12 mouse cellular contexts compared by ENCODE assay signal in the genomic region with DNA sequence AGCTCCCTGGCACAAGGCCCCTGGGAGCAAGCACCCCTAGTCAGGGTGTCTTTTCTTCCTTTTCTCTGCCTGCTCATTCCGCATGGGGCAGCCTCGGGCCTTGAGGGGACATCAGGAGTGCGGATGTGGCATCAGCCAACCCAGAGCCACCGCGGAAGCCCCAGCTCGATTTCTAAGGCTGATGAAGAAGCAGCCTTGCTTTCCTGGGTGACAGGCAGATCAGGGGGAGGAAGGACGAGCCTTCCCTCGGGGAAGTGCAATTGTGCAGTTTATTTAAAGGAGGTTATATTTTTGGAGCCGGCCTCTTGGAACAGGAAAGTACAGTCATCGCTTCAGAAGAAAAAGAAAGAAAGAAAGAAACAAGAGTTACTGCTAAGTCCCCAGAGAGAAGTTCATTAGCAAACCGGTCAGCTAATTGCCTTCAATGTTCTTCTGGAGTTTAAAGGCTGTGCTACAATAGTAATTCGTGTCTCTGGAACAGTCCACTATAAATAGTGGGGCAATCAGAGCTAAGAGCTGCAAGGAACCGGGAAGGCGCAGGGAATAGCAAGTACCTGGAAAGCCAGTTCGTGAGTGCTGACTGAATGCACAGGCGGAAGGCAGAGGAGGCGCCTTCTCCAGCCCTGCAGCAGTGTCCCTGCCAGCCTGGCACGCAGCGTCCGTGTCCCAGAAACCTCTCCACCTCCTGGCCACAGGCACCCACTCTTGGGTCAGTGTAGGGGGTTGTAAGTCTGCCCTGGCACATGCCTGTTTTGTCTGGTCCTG. TPM values are rescaled to one million over a fixed set of nuclear protein-coding genes. Genes with fewer than 3 reads are reported as not detected.
DNase-seq lines count a peak whose midpoint lies in the region; ATAC-seq and TF ChIP-seq lines count a peak whose summit lies in the region.
"Had no signal": no experiment of that assay in that cellular context is flagged by ENCODE, and none has a peak within 500 bp of the region (broad histone marks: within the 10 kb centered on the region; RNA-seq: fewer than 3 reads in every experiment).

No protein-coding gene starts in this region.

- H3K4me1 ChIP-seq in midbrain, embryonic 16.5 days (ENCODE audit: control insufficient read depth, insufficient read depth, low read length) = no peaks in the 10 kb centered on the region; the same call in 1 of the 2 replicates
- no peaks in the 10 kb centered on the region for H3K4me1 ChIP-seq in midbrain, embryonic 14.5 days (ENCODE audit: control insufficient read depth, insufficient read depth, low read length)
- H3K4me1 ChIP-seq in hindbrain, postnatal 0 days (ENCODE audit: insufficient read depth, low read length) = no peaks in the 10 kb centered on the region
- H3K4me1 ChIP-seq in forebrain, embryonic 10.5 days = 0 out of 2 replicates have a peak, but pooled peaks cover 11% of the 10 kb centered on the region
- H3K4me1 ChIP-seq: midbrain, embryonic 13.5 days had no signal

- H3K4me2 ChIP-seq in midbrain, embryonic 16.5 days (ENCODE audit: low read length) = no peak overlapping the region
- H3K4me2 ChIP-seq in midbrain, embryonic 14.5 days (ENCODE audit: low read length) = no peak overlapping the region
- H3K4me2 ChIP-seq in hindbrain, postnatal 0 days (ENCODE audit: low read depth, low read length) = no peak overlapping the region; the same call in 1 of the 2 replicates
- H3K4me2 ChIP-seq: forebrain, embryonic 13.5 days; liver, embryonic 13.5 days; midbrain, embryonic 13.5 days had no signal

- no peaks in the 10 kb centered on the region for H3K9me3 ChIP-seq in midbrain, embryonic 16.5 days (replicated peaks; ENCODE audit: control insufficient read depth, low read length, poor library complexity, severe bottlenecking)
- no peaks in the 10 kb centered on the region for H3K9me3 ChIP-seq in midbrain, embryonic 14.5 days (ENCODE audit: control insufficient read depth, low read length)
- no peaks in the 10 kb centered on the region for H3K9me3 ChIP-seq in hindbrain, postnatal 0 days (ENCODE audit: low read length)
- no peaks in the 10 kb centered on the region for H3K9me3 ChIP-seq in forebrain, embryonic 10.5 days
- H3K9me3 ChIP-seq: forebrain, embryonic 13.5 days; liver, embryonic 13.5 days; midbrain, embryonic 13.5 days had no signal

- no peak overlapping the region for H3K9ac ChIP-seq in midbrain, embryonic 16.5 days (ENCODE audit: low read depth, low read length)
- no peak overlapping the region for H3K9ac ChIP-seq in midbrain, embryonic 14.5 days (replicated peaks; ENCODE audit: low read length)
- no peak overlapping the region for H3K9ac ChIP-seq in hindbrain, postnatal 0 days (replicated peaks; ENCODE audit: low read length)
- H3K9ac ChIP-seq: forebrain, embryonic 13.5 days; liver, embryonic 13.5 days; midbrain, embryonic 13.5 days had no signal

- ATAC-seq in midbrain, embryonic 16.5 days = peak; percentile 32; the same call in 1 of the 2 replicates
- ATAC-seq in midbrain, embryonic 14.5 days (ENCODE audit: low FRiP score, low TSS enrichment) = no peak
- peak; percentile 73 for ATAC-seq in hindbrain, postnatal 0 days
- ATAC-seq: forebrain, embryonic 13.5 days; midbrain, embryonic 13.5 days had no signal

- H3K27ac ChIP-seq in midbrain, embryonic 16.5 days (ENCODE audit: low read length) = no peak overlapping the region
- no peak overlapping the region for H3K27ac ChIP-seq in midbrain, embryonic 14.5 days (replicated peaks; ENCODE audit: low read depth, low read length)
- H3K27ac ChIP-seq in hindbrain, postnatal 0 days = peak overlapping the region; percentile 59; the same call in 1 of the 2 replicates
- no peak overlapping the region for H3K27ac ChIP-seq in forebrain, embryonic 10.5 days
- H3K27ac ChIP-seq: forebrain, embryonic 13.5 days; liver, embryonic 13.5 days; midbrain, embryonic 13.5 days had no signal

- H3K4me3 ChIP-seq in midbrain, embryonic 16.5 days (ENCODE audit: low read depth, low read length) = no peak overlapping the region
- H3K4me3 ChIP-seq in midbrain, embryonic 14.5 days (replicated peaks; ENCODE audit: low read depth, low read length) = no peak overlapping the region
- no peak overlapping the region for H3K4me3 ChIP-seq in hindbrain, postnatal 0 days (ENCODE audit: low read length)
- H3K4me3 ChIP-seq in forebrain, embryonic 10.5 days = no peak overlapping the region
- H3K4me3 ChIP-seq: forebrain, embryonic 13.5 days; liver, embryonic 13.5 days; midbrain, embryonic 13.5 days had no signal

- peaks cover 19% of the 10 kb centered on the region for H3K27me3 ChIP-seq in midbrain, embryonic 16.5 days (ENCODE audit: control insufficient read depth, insufficient read depth, low read depth, low read length)
- peaks cover 11% of the 10 kb centered on the region for H3K27me3 ChIP-seq in midbrain, embryonic 14.5 days (ENCODE audit: control insufficient read depth, insufficient read depth, low read length)
- peaks cover 5% of the 10 kb centered on the region; the same call in 1 of the 2 replicates for H3K27me3 ChIP-seq in hindbrain, postnatal 0 days (ENCODE audit: insufficient read depth, low read length)
- H3K27me3 ChIP-seq in forebrain, embryonic 10.5 days (ENCODE audit: poor library complexity, severe bottlenecking) = peaks cover 53% of the 10 kb centered on the region

- no peak for TF ChIP-seq CTCF in hindbrain, postnatal 0 days (IDR thresholded peaks at IDR 0.05; ENCODE audit: low read depth)

- WGBS in midbrain, embryonic 16.5 days = 58% methylated on average over 20 of the region's 20 CpGs
- 66% methylated on average over 20 of the region's 20 CpGs for WGBS in midbrain, embryonic 14.5 days
- whole genome bisulfite sequencing in hindbrain, postnatal 0 days = 57% methylated on average over 20 of the region's 20 CpGs
- 66% methylated on average over 20 of the region's 20 CpGs for WGBS in forebrain, embryonic 10.5 days

- no peaks in the 10 kb centered on the region for H3K36me3 ChIP-seq in midbrain, embryonic 16.5 days (ENCODE audit: control insufficient read depth, insufficient read depth, low read length)
- no peaks in the 10 kb centered on the region for H3K36me3 ChIP-seq in midbrain, embryonic 14.5 days (ENCODE audit: control insufficient read depth, insufficient read depth, low read length)
- no peaks in the 10 kb centered on the region for H3K36me3 ChIP-seq in hindbrain, postnatal 0 days (ENCODE audit: insufficient read depth, low read length)
- H3K36me3 ChIP-seq in forebrain, embryonic 10.5 days (replicated peaks) = no peaks in the 10 kb centered on the region
- H3K36me3 ChIP-seq: liver, embryonic 13.5 days; midbrain, embryonic 13.5 days had no signal

- DNase-seq in heart, adult 18-20 months = peak; percentile 22 to 33
- no peak for DNase-seq in heart, postnatal 4 days
- no peak for DNase-seq in midbrain, embryonic 14.5 days
- DNase-seq in hindbrain, postnatal 0 days (ENCODE audit: low spot score) = peak; percentile 53
- DNase-seq in right cerebral cortex, adult 2 months (ENCODE audit: low spot score in 2 of 2) = peak; percentile 64 to 76
- DNase-seq in spleen, postnatal 14 days (ENCODE audit: low spot score in 2 of 2) = no peak
- no peak for DNase-seq in forebrain, embryonic 10.5 days (ENCODE audit: extremely low spot score, low spot score)
- DNase-seq: kidney, adult 9 months; liver, embryonic 13.5 days had no signal

RNA-seq across cellular contexts. Expression of a gene that starts 24.4 kb away (rescaled TPM):
- 10 to 100 TPM; 90.5 to 94.6 TPM for total RNA-seq in heart, adult 18-20 months (2021)
- total RNA-seq in heart, postnatal 4 days (2021) = 100 to 1,000 TPM; 132 to 138 TPM
- polyA plus RNA-seq in midbrain, embryonic 16.5 days (2015; fragmentation: Nextera tagmentation; extraction: Ambion mirVana) = 406 and 431 TPM in 2 replicates
- polyA plus RNA-seq in midbrain, embryonic 14.5 days (2014; fragmentation: Nextera tagmentation; extraction: Ambion mirVana) = 305 and 353 TPM in 2 replicates
- 176 and 179 TPM in 2 replicates for total RNA-seq in hindbrain, postnatal 0 days (2014; rRNA removed)
- polyA plus RNA-seq in hindbrain, postnatal 0 days (2015; fragmentation: Nextera tagmentation; extraction: Ambion mirVana) = 429 and 435 TPM in 2 replicates
- polyA plus RNA-seq in forebrain, embryonic 10.5 days (2016; fragmentation: Nextera tagmentation; extraction: Ambion mirVana) = 338 and 366 TPM in 2 replicates

RNA-seq across cellular contexts. Expression of a gene that starts 36.1 kb away (rescaled TPM):
- 100 to 1,000 TPM; 214 to 237 TPM for total RNA-seq in heart, adult 18-20 months (2021)
- total RNA-seq in heart, postnatal 4 days (2021) = 100 to 1,000 TPM; 242 to 263 TPM
- 61.4 and 66.3 TPM in 2 replicates for polyA plus RNA-seq in midbrain, embryonic 16.5 days (2015; fragmentation: Nextera tagmentation; extraction: Ambion mirVana)
- polyA plus RNA-seq in midbrain, embryonic 14.5 days (2014; fragmentation: Nextera tagmentation; extraction: Ambion mirVana) = 61.4 and 68.0 TPM in 2 replicates
- total RNA-seq in hindbrain, postnatal 0 days (2014; rRNA removed) = 123 and 158 TPM in 2 replicates
- polyA plus RNA-seq in hindbrain, postnatal 0 days (2015; fragmentation: Nextera tagmentation; extraction: Ambion mirVana) = 115 and 117 TPM in 2 replicates
- 36.8 and 37.7 TPM in 2 replicates for polyA plus RNA-seq in forebrain, embryonic 10.5 days (2016; fragmentation: Nextera tagmentation; extraction: Ambion mirVana)

RNA-seq across cellular contexts. Expression of a gene that starts 37.1 kb away (rescaled TPM):
- total RNA-seq in heart, adult 18-20 months (2021) = 10 to 100 TPM; 25.5 to 33.5 TPM
- total RNA-seq in heart, postnatal 4 days (2021) = 10 to 100 TPM; 42.8 to 45.3 TPM
- polyA plus RNA-seq in midbrain, embryonic 16.5 days (2015; fragmentation: Nextera tagmentation; extraction: Ambion mirVana) = 90.7 and 94.6 TPM in 2 replicates
- 100 and 102 TPM in 2 replicates for polyA plus RNA-seq in midbrain, embryonic 14.5 days (2014; fragmentation: Nextera tagmentation; extraction: Ambion mirVana)
- 80.6 and 84.4 TPM in 2 replicates for total RNA-seq in hindbrain, postnatal 0 days (2014; rRNA removed)
- 147 and 148 TPM in 2 replicates for polyA plus RNA-seq in hindbrain, postnatal 0 days (2015; fragmentation: Nextera tagmentation; extraction: Ambion mirVana)
- 115 and 118 TPM in 2 replicates for polyA plus RNA-seq in forebrain, embryonic 10.5 days (2016; fragmentation: Nextera tagmentation; extraction: Ambion mirVana)

Comparison
In these comparisons a context has a peak if more than half of its experiments do, and no peak if none do; other contexts are left out.
1. DNase-seq: peak in heart, adult 18-20 months (2 of 2), hindbrain, postnatal 0 days (single experiment) and right cerebral cortex, adult 2 months (2 of 2); none in heart, postnatal 4 days (single experiment), midbrain, embryonic 14.5 days (single experiment), spleen, postnatal 14 days (0 of 2) and forebrain, embryonic 10.5 days (single experiment).